Mouse (Mus musculus): ENCODE data around the gene 2900011O08Rik. TPM values are rescaled to one million over a fixed set of nuclear protein-coding genes. Genes with fewer than 3 reads are reported as not detected.
"Not testable (repeated sequence)": the region's sequence is repeated elsewhere in the genome, so short reads cannot be mapped to it uniquely, and the experiment has no call there.

2900011O08Rik gene
- polyA plus RNA-seq, 2 experiments: 2.5 to 2.9 TPM

- DNase-seq (ENCODE audit: low spot score) (no peak), ATAC-seq (ENCODE audit: low FRiP score, low read depth) (no peak)
- no peak overlapping the region for H3K4me2 ChIP-seq (replicated peaks; ENCODE audit: low read depth, low read length, severe bottlenecking)
- H3K27ac ChIP-seq (replicated peaks; ENCODE audit: low read depth, low read length): no peak overlapping the region
- H3K9me3 ChIP-seq (ENCODE audit: control insufficient read depth, low read length): no peaks in the 10 kb centered on the region
- WGBS: 75% methylated on average over 4 of the region's 4 CpGs
- H3K4me1 ChIP-seq (ENCODE audit: control insufficient read depth, insufficient read depth, low read length): no peaks in the 10 kb centered on the region
- no peaks in the 10 kb centered on the region for H3K27me3 ChIP-seq (ENCODE audit: control insufficient read depth, insufficient read depth, low read length)
- no peak for TF ChIP-seq POLR2A (IDR thresholded peaks at IDR 0.05; ENCODE audit: borderline replicate concordance, extremely low read depth, insufficient read depth, insufficient read length)
- no peak overlapping the region for H3K4me3 ChIP-seq (replicated peaks; ENCODE audit: low read length)
- no peak overlapping the region for H3K9ac ChIP-seq (ENCODE audit: low read depth, low read length, severe bottlenecking)
- no peaks in the 10 kb centered on the region for H3K36me3 ChIP-seq (ENCODE audit: control insufficient read depth, insufficient read depth, low read length)
These were observed 70.3 kb downstream of the 2900011O08Rik start for GRCm38 (mm10) chr16:14056734-14057133.

- Histone ChIP-seq H3K4me3 (replicated peaks; ENCODE audit: low read length) (no peak overlapping the region), H3K27me3 (ENCODE audit: control insufficient read depth, insufficient read depth, low read length) (no peaks in the 10 kb centered on the region), H3K27ac (replicated peaks; ENCODE audit: low read depth, low read length) (no peak overlapping the region), H3K36me3 (ENCODE audit: control insufficient read depth, insufficient read depth, low read length) (no peaks in the 10 kb centered on the region), H3K9ac (ENCODE audit: low read depth, low read length, severe bottlenecking) (no peak overlapping the region), H3K4me2 (replicated peaks; ENCODE audit: low read depth, low read length, severe bottlenecking) (no peak overlapping the region), H3K4me1 (ENCODE audit: control insufficient read depth, insufficient read depth, low read length) (no peaks in the 10 kb centered on the region), H3K9me3 (ENCODE audit: control insufficient read depth, low read length) (no peaks in the 10 kb centered on the region)
- TF ChIP-seq POLR2A (IDR thresholded peaks at IDR 0.05; ENCODE audit: borderline replicate concordance, extremely low read depth, insufficient read depth, insufficient read length): no peak
- 19% methylated on average over 1 of the region's 1 CpGs for WGBS
- no peak for ATAC-seq (ENCODE audit: low FRiP score, low read depth)
- DNase-seq (ENCODE audit: low spot score): no peak
These were observed 72.1 kb downstream of the 2900011O08Rik start for GRCm38 (mm10) chr16:14058541-14058940.

DNA sequence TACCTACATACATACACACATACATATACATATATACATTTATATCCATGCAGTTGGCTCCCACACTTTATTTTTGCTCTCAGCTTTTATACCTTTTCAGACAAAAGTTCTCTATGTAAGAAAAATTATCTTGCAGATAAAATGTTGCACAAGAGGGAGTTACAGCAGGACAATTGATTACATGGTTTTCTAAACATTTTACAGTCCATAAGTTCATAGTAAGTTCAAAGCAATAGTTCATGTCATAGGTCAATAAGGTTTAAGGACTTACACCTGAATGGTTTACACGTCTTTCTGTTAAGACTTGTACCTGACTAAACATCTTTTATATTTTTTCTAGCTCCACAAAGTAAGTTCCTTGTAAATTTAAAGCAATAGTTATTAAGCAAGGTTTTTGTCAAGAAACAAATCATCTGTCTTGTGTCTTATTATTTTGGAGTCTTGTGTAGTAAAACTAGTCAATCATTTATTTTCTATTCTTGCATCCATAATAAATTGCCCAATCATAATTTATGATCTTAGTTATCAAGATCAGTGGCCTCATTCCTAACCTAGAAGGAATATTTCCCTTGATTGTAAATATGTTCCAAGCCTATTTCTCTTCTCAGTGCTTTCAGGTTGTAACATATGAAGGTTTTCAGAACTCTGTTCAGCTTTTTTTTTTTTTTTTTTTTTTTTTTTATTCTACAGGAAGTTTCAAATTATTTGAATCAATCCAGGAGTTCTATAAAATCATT lies 72.9 kb downstream of the 2900011O08Rik start:
- Histone ChIP-seq H3K27me3 (ENCODE audit: control insufficient read depth, insufficient read depth, low read length) (no peaks in the 10 kb centered on the region), H3K9ac (ENCODE audit: low read depth, low read length, severe bottlenecking) (no peak overlapping the region), H3K36me3 (ENCODE audit: control insufficient read depth, insufficient read depth, low read length) (no peaks in the 10 kb centered on the region), H3K4me2 (replicated peaks; ENCODE audit: low read depth, low read length, severe bottlenecking) (no peak overlapping the region), H3K4me3 (replicated peaks; ENCODE audit: low read length) (no peak overlapping the region), H3K27ac (replicated peaks; ENCODE audit: low read depth, low read length) (no peak overlapping the region), H3K9me3 (ENCODE audit: control insufficient read depth, low read length) (no peaks in the 10 kb centered on the region), H3K4me1 (ENCODE audit: control insufficient read depth, insufficient read depth, low read length) (no peaks in the 10 kb centered on the region)
- no peak for ATAC-seq (ENCODE audit: low FRiP score, low read depth)
- TF ChIP-seq POLR2A (IDR thresholded peaks at IDR 0.05; ENCODE audit: borderline replicate concordance, extremely low read depth, insufficient read depth, insufficient read length): no peak
- 34% methylated on average over 1 of the region's 1 CpGs for WGBS
- DNase-seq (ENCODE audit: low spot score): no peak

DNA sequence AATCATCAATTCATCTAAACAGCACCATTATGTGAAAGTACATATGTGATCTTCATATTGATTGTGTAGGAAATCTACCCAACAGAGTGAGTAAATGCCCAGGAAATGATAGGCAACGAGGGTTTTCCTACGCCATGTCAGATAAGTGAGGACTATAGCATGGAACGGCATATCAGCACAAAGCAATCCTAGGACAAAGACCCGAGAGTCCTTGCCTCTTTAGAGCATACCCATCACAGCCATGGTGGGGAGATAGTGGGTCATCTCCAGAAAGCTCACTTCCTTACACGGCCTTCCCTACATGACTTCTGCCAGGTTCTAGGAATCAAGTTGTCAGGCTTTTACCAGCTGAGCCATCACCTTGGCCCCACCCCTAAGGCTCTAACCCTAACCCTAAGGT lies 73.5 kb downstream of the 2900011O08Rik start:
- no peaks in the 10 kb centered on the region for H3K9me3 ChIP-seq (ENCODE audit: control insufficient read depth, low read length)
- no peak for DNase-seq (ENCODE audit: low spot score)

GRCm38 (mm10) chr16:14066571-14066970 lies 80.2 kb downstream of the 2900011O08Rik start:
- not testable (repeated sequence) for H3K27me3 ChIP-seq (ENCODE audit: control insufficient read depth, insufficient read depth, low read length); H3K36me3 ChIP-seq (ENCODE audit: control insufficient read depth, insufficient read depth, low read length); H3K4me2 ChIP-seq (replicated peaks; ENCODE audit: low read depth, low read length, severe bottlenecking); H3K27ac ChIP-seq (replicated peaks; ENCODE audit: low read depth, low read length); DNase-seq (ENCODE audit: low spot score); ATAC-seq (ENCODE audit: low FRiP score, low read depth); H3K4me1 ChIP-seq (ENCODE audit: control insufficient read depth, insufficient read depth, low read length); H3K9ac ChIP-seq (ENCODE audit: low read depth, low read length, severe bottlenecking); H3K4me3 ChIP-seq (replicated peaks; ENCODE audit: low read length); H3K9me3 ChIP-seq (ENCODE audit: control insufficient read depth, low read length)
- WGBS: 82% methylated on average over 4 of the region's 4 CpGs

More for the DNA sequence above, 73.5 kb downstream of the 2900011O08Rik start:
- no peaks in the 10 kb centered on the region for H3K27me3 ChIP-seq (ENCODE audit: control insufficient read depth, insufficient read depth, low read length)
- H3K9ac ChIP-seq (ENCODE audit: low read depth, low read length, severe bottlenecking): no peak overlapping the region
- H3K27ac ChIP-seq (replicated peaks; ENCODE audit: low read depth, low read length): no peak overlapping the region
- H3K4me2 ChIP-seq (replicated peaks; ENCODE audit: low read depth, low read length, severe bottlenecking): no peak overlapping the region
- no peaks in the 10 kb centered on the region for H3K4me1 ChIP-seq (ENCODE audit: control insufficient read depth, insufficient read depth, low read length)
- no peak for ATAC-seq (ENCODE audit: low FRiP score, low read depth)
- no peak for TF ChIP-seq POLR2A (IDR thresholded peaks at IDR 0.05; ENCODE audit: borderline replicate concordance, extremely low read depth, insufficient read depth, insufficient read length)
- no peak overlapping the region for H3K4me3 ChIP-seq (replicated peaks; ENCODE audit: low read length)
- 69% methylated on average over 5 of the region's 5 CpGs for whole genome bisulfite sequencing
- no peaks in the 10 kb centered on the region for H3K36me3 ChIP-seq (ENCODE audit: control insufficient read depth, insufficient read depth, low read length)

DNA sequence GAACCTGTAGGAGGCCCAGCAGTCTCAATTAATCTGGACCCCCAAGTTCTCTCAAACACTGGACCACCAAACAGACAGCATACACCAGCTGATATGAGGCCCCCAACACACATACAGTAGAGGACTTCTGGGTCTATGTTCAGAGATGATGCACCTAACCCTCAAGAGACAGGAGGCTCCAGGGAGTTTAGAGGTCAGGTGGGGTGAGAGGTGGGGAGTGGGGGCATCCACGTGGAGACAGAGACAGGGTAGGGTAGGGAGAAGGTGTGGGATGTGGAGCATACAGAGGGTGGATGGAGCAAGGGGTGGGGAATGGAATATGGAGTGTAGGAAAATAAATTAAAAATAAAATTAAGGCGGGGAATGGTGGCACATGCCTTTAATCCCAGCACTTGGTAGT lies 82.3 kb downstream of the 2900011O08Rik start:
- WGBS: 86% methylated on average over 2 of the region's 2 CpGs

More for the DNA sequence above, 82.3 kb downstream of the 2900011O08Rik start:
- H3K27ac ChIP-seq (replicated peaks; ENCODE audit: low read depth, low read length); H3K4me1 ChIP-seq (ENCODE audit: control insufficient read depth, insufficient read depth, low read length); ATAC-seq (ENCODE audit: low FRiP score, low read depth); H3K9ac ChIP-seq (ENCODE audit: low read depth, low read length, severe bottlenecking); DNase-seq (ENCODE audit: low spot score); H3K9me3 ChIP-seq (ENCODE audit: control insufficient read depth, low read length); H3K27me3 ChIP-seq (ENCODE audit: control insufficient read depth, insufficient read depth, low read length); H3K36me3 ChIP-seq (ENCODE audit: control insufficient read depth, insufficient read depth, low read length); H3K4me3 ChIP-seq (replicated peaks; ENCODE audit: low read length); H3K4me2 ChIP-seq (replicated peaks; ENCODE audit: low read depth, low read length, severe bottlenecking): not testable (repeated sequence)

Data from limb, embryonic 14.5 days (tissue).